Mouse (Mus musculus) heart, embryonic 16.5 days (tissue): Measurements from ENCODE around the gene Amz2. TPM values are rescaled to one million over a fixed set of nuclear protein-coding genes. Genes with fewer than 3 reads are reported as not detected.

Experiments
- ATAC-seq: fragments of 200-750 bp; cut with Nextera tagmentation; replicated peaks from 2 replicates; pipeline ENCODE4 v1.8.0; 2017; ENCODE audit warnings: moderate number of reproducible peaks; ENCODE audit not compliant: insufficient read depth, low FRiP score; ENCODE audit errors: extremely low read depth
- H3K27ac ChIP-seq: fragments of 300-500 bp; sonication (generic); 2 replicates; pipeline ENCODE4 v1.5.1; 2014; ENCODE audit warnings: mild to moderate bottlenecking, low read length, control low read depth, moderate library complexity
- H3K27me3 ChIP-seq: fragments of 300-500 bp; sonication (generic); 2 replicates; pipeline ENCODE4 v1.6.1; 2014; ENCODE audit warnings: low read length, mixed read lengths; ENCODE audit not compliant: control insufficient read depth, insufficient read depth
- H3K36me3 ChIP-seq: fragments of 300-500 bp; sonication (generic); 2 replicates; pipeline ENCODE4 v1.6.1; 2014; ENCODE audit not compliant: control insufficient read depth, insufficient read depth
- H3K4me1 ChIP-seq: fragments of 300-500 bp; sonication (generic); 2 replicates; pipeline ENCODE4 v1.6.1; 2014; ENCODE audit warnings: low read length, mixed read lengths; ENCODE audit not compliant: control insufficient read depth, insufficient read depth
- H3K4me2 ChIP-seq: fragments of 300-500 bp; sonication (generic); 2 replicates; pipeline ENCODE4 v1.6.1; 2014; ENCODE audit warnings: low read depth, mild to moderate bottlenecking, control low read depth, low read length
- H3K4me3 ChIP-seq: fragments of 300-500 bp; sonication (generic); 2 replicates; pipeline ENCODE4 v1.5.1; 2014; ENCODE audit warnings: mild to moderate bottlenecking, control low read depth, low read length
- H3K9ac ChIP-seq: fragments of 300-500 bp; sonication (generic); 2 replicates; pipeline ENCODE4 v1.6.1; 2014; ENCODE audit warnings: low read length, control low read depth
- H3K9me3 ChIP-seq: fragments of 300-500 bp; sonication (generic); replicated peaks from 2 replicates; pipeline ENCODE4 v1.6.1; 2016; ENCODE audit warnings: low read length; ENCODE audit not compliant: control insufficient read depth
- WGBS: fragments of 180-500 bp; shearing (Covaris S2); extraction: QIAGEN DNeasy Blood & Tissue Kit; methylation state at CpG from one replicate; pipeline ENCODE4 v1.1.7; 2014; 5-methylcytosine and 5-hydroxymethylcytosine counted together
- polyA plus RNA-seq: library from polyadenylated mRNA; unstranded; fragments of >200 nt; fragmentation: Nextera tagmentation; extraction: Ambion mirVana; gene quantifications from 2 replicates; pipeline ENCODE4 v1.2.1, GENCODE M21; 2015

The Amz2 gene
- polyA plus RNA-seq, 1 experiment from 2014 or later: 39.8 TPM

GRCm38 (mm10) chr11:109436889-109437288 lies 11.1 kb downstream of the Amz2 start:
- peaks cover 29% of the 10 kb centered on the region for H3K36me3 ChIP-seq

GRCm38 (mm10) chr11:109439209-109439608 lies 13.5 kb downstream of the Amz2 start:
- peak; percentile 34; the same call in 1 of the 2 replicates for ATAC-seq
- Histone ChIP-seq H3K27me3 (no peaks in the 10 kb centered on the region), H3K4me3 (peak overlapping the region; percentile 76; the same call in 1 of the 2 replicates), H3K36me3 (peaks cover 22% of the 10 kb centered on the region), H3K4me2 (peak overlapping the region; percentile 93), H3K4me1 (peaks cover 13% of the 10 kb centered on the region), H3K9ac (peak overlapping the region; percentile 83), H3K9me3 (no peaks in the 10 kb centered on the region), H3K27ac (peak overlapping the region; percentile 78)
- WGBS: 22% methylated on average over 5 of the region's 5 CpGs

More at GRCm38 (mm10) chr11:109436889-109437288, 11.1 kb downstream of the Amz2 start:
- 61% methylated on average over 7 of the region's 8 CpGs for WGBS
- H3K27ac ChIP-seq: no peak overlapping the region
- H3K9me3 ChIP-seq: no peaks in the 10 kb centered on the region
- peaks cover 13% of the 10 kb centered on the region for H3K4me1 ChIP-seq
- no peak overlapping the region for H3K4me3 ChIP-seq
- no peaks in the 10 kb centered on the region for H3K27me3 ChIP-seq
- ATAC-seq: no peak
- no peak overlapping the region for H3K9ac ChIP-seq
- H3K4me2 ChIP-seq: no peak overlapping the region

DNA sequence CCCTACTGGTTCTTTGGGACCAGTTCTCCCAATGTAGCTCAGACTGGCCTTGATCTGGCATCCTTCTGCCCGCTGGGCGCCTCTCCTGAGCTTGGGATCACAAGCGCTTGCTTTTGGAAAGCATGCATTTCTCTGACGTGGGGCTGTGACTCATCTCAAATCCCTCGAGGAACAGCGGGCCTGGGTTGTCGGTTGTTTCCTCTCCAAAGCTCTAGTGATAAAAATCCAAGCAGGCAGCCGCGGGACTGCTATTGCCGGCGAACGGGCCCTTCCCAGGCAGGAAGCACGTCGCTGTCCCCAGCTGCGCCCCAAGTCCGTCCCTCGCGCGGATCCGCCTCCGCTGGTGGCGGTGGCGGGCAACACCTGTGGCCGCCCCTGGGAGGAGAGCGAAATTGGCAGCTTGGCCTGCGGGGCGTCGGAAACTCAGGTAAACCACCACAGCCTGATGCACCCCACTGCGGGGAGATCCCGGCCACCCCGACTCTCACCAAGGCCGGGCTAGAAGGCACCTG lies 14.1 kb downstream of the Amz2 start:
- no peaks in the 10 kb centered on the region for H3K9me3 ChIP-seq
- peak overlapping the region; percentile 93 for H3K4me2 ChIP-seq
- ATAC-seq: peak; percentile 85
- WGBS: 1% methylated on average over 32 of the region's 32 CpGs
- peak overlapping the region; percentile 76 for H3K4me3 ChIP-seq
- peaks cover 15% of the 10 kb centered on the region for H3K4me1 ChIP-seq
- peaks cover 21% of the 10 kb centered on the region for H3K36me3 ChIP-seq
- peak overlapping the region; percentile 78 for H3K27ac ChIP-seq
- H3K27me3 ChIP-seq: no peaks in the 10 kb centered on the region
- peak overlapping the region; percentile 83 for H3K9ac ChIP-seq

DNA sequence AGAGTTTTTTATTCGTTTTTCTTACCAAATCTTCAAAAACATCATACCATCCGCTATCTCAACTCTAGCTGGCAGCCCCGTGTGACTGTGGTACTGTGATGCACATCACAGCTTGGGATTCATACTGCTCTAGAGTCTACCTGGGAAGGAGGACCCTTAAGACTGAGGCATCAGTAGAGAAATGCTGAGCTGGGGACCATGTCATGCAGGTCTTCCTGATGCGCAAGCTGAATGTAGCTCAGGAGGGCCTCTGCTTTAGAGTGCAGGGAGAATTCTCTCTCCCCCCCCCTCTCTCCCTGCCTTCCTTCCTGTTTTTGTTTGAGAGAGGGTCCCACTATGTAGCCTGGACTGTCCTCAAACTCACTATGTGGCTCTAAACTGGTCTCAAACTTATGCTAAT lies 14.9 kb downstream of the Amz2 start:
- no peak for ATAC-seq
- peak overlapping the region; percentile 83 for H3K9ac ChIP-seq
- peaks cover 17% of the 10 kb centered on the region for H3K4me1 ChIP-seq
- H3K27me3 ChIP-seq: no peaks in the 10 kb centered on the region
- H3K4me3 ChIP-seq: peak overlapping the region; percentile 76
- H3K9me3 ChIP-seq: no peaks in the 10 kb centered on the region
- H3K27ac ChIP-seq: no peak overlapping the region
- peak overlapping the region; percentile 93 for H3K4me2 ChIP-seq
- H3K36me3 ChIP-seq: peaks cover 13% of the 10 kb centered on the region
- WGBS: 61% methylated on average over 4 of the region's 4 CpGs

DNA sequence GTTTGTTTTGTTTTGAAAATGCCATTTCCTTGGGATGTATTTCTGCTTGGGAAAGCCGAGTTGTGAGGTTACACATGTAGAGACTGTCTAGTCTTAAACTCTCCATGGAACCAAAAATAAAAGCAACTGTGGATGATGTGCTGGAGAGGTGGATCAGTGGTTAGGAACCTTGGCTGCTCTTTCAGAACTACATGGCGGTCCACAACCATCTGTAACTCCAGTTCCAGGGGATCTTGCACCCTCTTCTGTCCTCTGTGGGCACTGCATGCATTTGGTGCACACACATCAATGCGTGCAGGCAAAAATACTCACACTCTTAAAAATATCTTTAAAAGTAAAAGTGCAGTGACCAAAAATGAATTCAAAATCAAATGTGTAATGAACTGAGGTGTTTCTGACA lies 15.4 kb downstream of the Amz2 start:
- Histone ChIP-seq H3K27me3 (no peaks in the 10 kb centered on the region), H3K4me2 (no peak overlapping the region), H3K9ac (no peak overlapping the region), H3K4me1 (peaks cover 17% of the 10 kb centered on the region), H3K4me3 (no peak overlapping the region), H3K9me3 (no peaks in the 10 kb centered on the region), H3K27ac (no peak overlapping the region), H3K36me3 (peaks cover 11% of the 10 kb centered on the region)
- 59% methylated on average over 3 of the region's 3 CpGs for WGBS
- ATAC-seq: no peak

DNA sequence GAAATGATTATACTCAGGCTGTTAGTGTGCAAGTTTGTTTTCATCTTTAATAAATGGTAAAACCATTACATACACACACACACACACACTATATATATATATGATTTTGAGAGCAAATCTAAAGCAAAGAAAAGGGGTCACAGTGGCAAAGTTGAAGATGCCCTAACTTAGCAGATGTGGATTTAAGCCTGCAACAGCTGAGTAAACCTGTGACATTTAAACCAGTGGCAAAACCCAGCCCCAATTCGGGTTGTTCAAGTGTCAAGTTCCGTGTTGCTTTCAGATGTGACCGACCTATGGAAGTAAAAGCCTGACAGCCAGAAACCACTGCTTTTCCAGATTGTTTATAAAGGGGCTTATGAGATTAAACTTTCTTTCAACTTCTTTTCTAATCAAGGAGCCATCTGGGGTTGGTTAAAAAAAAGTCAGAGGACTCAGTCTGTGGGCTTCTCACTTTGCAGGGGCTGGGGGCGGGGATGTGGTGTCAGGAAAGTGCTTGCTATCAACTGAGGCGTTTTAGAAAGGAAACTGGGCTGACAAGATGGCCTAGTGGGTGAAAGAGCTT lies 16.5 kb downstream of the Amz2 start:
- H3K27ac ChIP-seq: no peak overlapping the region
- H3K4me1 ChIP-seq: peaks cover 17% of the 10 kb centered on the region
- ATAC-seq: no peak

DNA sequence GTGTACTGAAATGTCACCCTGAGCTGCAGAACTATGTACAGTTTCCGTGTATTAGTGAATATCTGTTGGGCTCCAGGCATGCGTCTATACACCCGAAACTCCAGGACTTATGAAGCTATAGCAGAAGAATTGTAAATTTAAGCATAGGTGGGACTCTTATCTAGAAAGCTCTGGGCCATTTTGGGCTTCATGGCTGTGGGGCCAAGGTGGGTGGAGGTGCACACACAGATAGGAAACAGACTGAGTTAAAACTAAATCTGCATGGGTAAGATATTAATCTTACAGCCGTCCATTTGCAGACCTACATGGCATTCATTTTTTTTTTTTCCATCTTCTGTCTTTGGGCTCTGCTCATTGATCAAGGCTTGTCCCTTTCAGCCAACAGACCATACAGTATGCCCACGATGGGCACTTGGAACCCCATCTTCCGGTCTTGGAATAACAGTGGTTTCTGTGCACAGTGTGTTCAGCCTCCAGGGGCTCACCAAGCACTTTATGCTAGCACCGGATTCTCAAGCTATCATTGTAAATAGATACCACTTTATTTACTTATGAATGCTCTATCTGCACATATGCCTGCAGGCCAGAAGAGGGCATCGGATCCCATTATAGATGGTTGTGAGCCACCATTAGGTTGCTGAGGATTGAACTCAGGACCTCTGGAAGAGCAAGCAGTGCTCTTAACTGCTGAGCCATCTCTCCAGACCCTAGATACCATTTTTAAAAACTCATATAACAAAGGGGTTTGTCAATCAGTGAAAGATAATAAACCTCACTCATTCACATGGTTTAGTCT lies 17.9 kb downstream of the Amz2 start:
- Histone ChIP-seq H3K36me3 (no peaks in the 10 kb centered on the region), H3K27ac (no peak overlapping the region), H3K4me2 (no peak overlapping the region), H3K9ac (no peak overlapping the region), H3K27me3 (no peaks in the 10 kb centered on the region), H3K4me1 (peaks cover 17% of the 10 kb centered on the region), H3K9me3 (no peaks in the 10 kb centered on the region), H3K4me3 (no peak overlapping the region)
- no peak for ATAC-seq
- WGBS: 86% methylated on average over 8 of the region's 8 CpGs

More for the DNA sequence above, 16.5 kb downstream of the Amz2 start:
- Histone ChIP-seq H3K36me3 (peaks cover 4% of the 10 kb centered on the region; the same call in 1 of the 2 replicates), H3K4me2 (no peak overlapping the region), H3K9ac (no peak overlapping the region), H3K4me3 (no peak overlapping the region), H3K9me3 (no peaks in the 10 kb centered on the region), H3K27me3 (no peaks in the 10 kb centered on the region)
- WGBS: 52% methylated on average over 5 of the region's 5 CpGs

- H3K9ac ChIP-seq: no peak overlapping the region
- no peaks in the 10 kb centered on the region for H3K27me3 ChIP-seq
- H3K27ac ChIP-seq: no peak overlapping the region
- peaks cover 12% of the 10 kb centered on the region for H3K4me1 ChIP-seq
- H3K4me2 ChIP-seq: no peak overlapping the region
- WGBS: 51% methylated on average over 7 of the region's 7 CpGs
- H3K9me3 ChIP-seq: no peaks in the 10 kb centered on the region
- ATAC-seq: no peak
- no peaks in the 10 kb centered on the region for H3K36me3 ChIP-seq
- H3K4me3 ChIP-seq: no peak overlapping the region
These were observed 18.9 kb downstream of the Amz2 start for GRCm38 (mm10) chr11:109444600-109444999.
